Mouse (Mus musculus) layer of hippocampus, adult 18-20 months (tissue): ENCODE data around the gene Tedc1. TPM values are rescaled to one million over a fixed set of nuclear protein-coding genes. Genes with fewer than 3 reads are reported as not detected.
"Not testable (repeated sequence)": the region's sequence is repeated elsewhere in the genome, so short reads cannot be mapped to it uniquely, and the experiment has no call there.

Source experiments
- DNase-seq, 2 experiments: peaks; one replicate each; pipeline ENCODE4 v3.0.0; 2022; ENCODE audit warnings: low spot score in 2 of 2
- total RNA-seq, 2 experiments: library from RNA; stranded (reverse); gene quantifications; 2 replicates each; pipeline ENCODE4 v1.2.3; 2021

The Tedc1 gene
- total RNA-seq, 2 experiments from 2014 or later: 0.91 to 0.97 TPM

GRCm38 (mm10) chr12:113193423-113193822 lies 37.2 kb downstream of the Tedc1 start:
- no peak for DNase-seq

GRCm38 (mm10) chr12:113199132-113199531 lies 42.9 kb downstream of the Tedc1 start:
- DNase-seq: not testable (repeated sequence)

- DNase-seq: no peak
Observed at GRCm38 (mm10) chr12:113201301-113201700, 45.1 kb downstream of the Tedc1 start.

GRCm38 (mm10) chr12:113202008-113202407 lies 45.8 kb downstream of the Tedc1 start:
- no peak for DNase-seq

GRCm38 (mm10) chr12:113203522-113203921 lies 47.3 kb downstream of the Tedc1 start:
- DNase-seq: no peak

GRCm38 (mm10) chr12:113205251-113205942 lies 49.2 kb downstream of the Tedc1 start:
- DNase-seq: no peak

- no peak for DNase-seq
Observed at GRCm38 (mm10) chr12:113207737-113208136, 51.5 kb downstream of the Tedc1 start.

GRCm38 (mm10) chr12:113210586-113211378 lies 54.6 kb downstream of the Tedc1 start:
- DNase-seq: no peak

- DNase-seq: no peak
Observed at GRCm38 (mm10) chr12:113211772-113212171, 55.6 kb downstream of the Tedc1 start.

- no peak for DNase-seq
Observed at GRCm38 (mm10) chr12:113212326-113212924, 56.2 kb downstream of the Tedc1 start.

GRCm38 (mm10) chr12:113213226-113213625 lies 57.0 kb downstream of the Tedc1 start:
- no peak for DNase-seq

- DNase-seq: no peak
Observed at GRCm38 (mm10) chr12:113214072-113214808, 58.0 kb downstream of the Tedc1 start.

- DNase-seq: no peak
Observed at GRCm38 (mm10) chr12:113214972-113215666, 58.9 kb downstream of the Tedc1 start.

Other genes with a start within 250 kb of the Tedc1 start
- gene Jag2, start 226.6 kb upstream of the Tedc1 start, total RNA-seq: 10 to 100 TPM; 42.6 to 44.2 TPM
- gene Nudt14, start 214.3 kb upstream of the Tedc1 start, total RNA-seq: 10 to 100 TPM; 12.8 to 14.6 TPM
- 10 to 100 TPM; 56.3 to 62.2 TPM for gene Btbd6, start 179.9 kb upstream of the Tedc1 start, total RNA-seq
- 10 to 100 TPM; 48.3 to 55.2 TPM for gene Brf1, start 155.7 kb upstream of the Tedc1 start, total RNA-seq
- gene Pacs2, start 141.9 kb upstream of the Tedc1 start, total RNA-seq: 10 to 100 TPM; 88.3 to 90.3 TPM
- under 1 TPM; 0.32 to 0.91 TPM for gene Tex22, start 81.9 kb upstream of the Tedc1 start, total RNA-seq
- 10 to 100 TPM; 69.6 to 75.6 TPM for gene Mta1, start 58.1 kb upstream of the Tedc1 start, total RNA-seq
- 100 to 1,000 TPM in 1 of 2 experiments, 10 to 100 TPM in 1; 91.2 to 107 TPM for gene Crip2, start 16.2 kb upstream of the Tedc1 start, total RNA-seq
- gene Crip1, start 10.1 kb upstream of the Tedc1 start, total RNA-seq: 10 to 100 TPM in 1 of 2 experiments, 1 to 10 TPM in 1; 9.5 to 10.3 TPM
- gene Tmem121, start 29.5 kb downstream of the Tedc1 start, total RNA-seq: 10 to 100 TPM; 19.4 to 25.4 TPM